Mouse (Mus musculus): ENCODE measurements around the gene Sftpa1. TPM values are rescaled to one million over a fixed set of nuclear protein-coding genes. Genes with fewer than 3 reads are reported as not detected.
A peak's percentile ranks its signal among the peaks of the same experiment; 100 is the strongest.

The Sftpa1 gene
- under 1 TPM in 1 of 4 experiments, not detected in 3; 0.14 TPM for total RNA-seq (2022)

DNA sequence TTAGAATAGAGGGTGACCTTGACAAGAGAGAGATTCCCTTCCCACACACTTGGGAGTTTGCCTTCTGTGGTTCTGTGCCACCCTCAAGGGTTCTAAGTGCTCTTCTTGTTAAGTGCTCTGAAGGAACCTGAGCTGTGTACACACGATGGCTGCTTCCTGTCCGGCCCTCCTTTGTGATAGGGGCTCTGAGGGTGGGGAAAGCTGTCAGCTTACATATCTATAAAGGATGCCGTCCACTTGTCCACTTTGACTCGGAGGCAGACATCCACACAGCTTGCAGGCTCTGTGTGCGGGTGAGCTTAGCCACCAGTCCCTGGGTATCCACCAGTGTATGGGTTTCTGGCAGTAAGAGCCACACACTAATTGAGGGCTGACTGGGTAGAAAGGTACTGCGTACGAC is at the start of gene Sftpa1:
Gene Sftpa1 (plus strand): TSS at position 243 of the 400 bp plus-strand sequence.
- no peak for DNase-seq (ENCODE audit: low spot score)

GRCm38 (mm10) chr14:41082408-41082807 is 49.2 kb upstream of the Sftpa1 start:
- DNase-seq (ENCODE audit: low spot score) = no peak

DNA sequence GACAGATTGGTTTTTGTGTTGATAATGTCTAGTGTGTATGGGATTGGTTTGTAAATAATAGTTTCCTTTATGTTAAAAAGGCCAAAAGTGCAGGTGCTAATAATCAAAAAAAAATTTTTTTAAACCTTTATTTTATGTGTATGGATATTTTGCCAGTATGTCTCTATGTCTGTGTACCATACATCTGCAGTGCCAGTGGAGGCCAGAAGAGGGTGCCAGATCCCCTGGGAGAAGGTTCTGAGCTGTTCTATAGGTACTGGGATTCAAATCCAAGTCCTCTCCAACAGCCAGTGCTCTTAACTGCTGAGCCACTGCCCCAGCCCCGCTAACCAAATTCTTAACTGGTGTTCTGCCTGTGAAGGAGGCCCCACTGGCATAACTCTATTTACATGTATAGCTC is 44.1 kb upstream of the Sftpa1 start:
- no peak for DNase-seq (ENCODE audit: low spot score)

DNA sequence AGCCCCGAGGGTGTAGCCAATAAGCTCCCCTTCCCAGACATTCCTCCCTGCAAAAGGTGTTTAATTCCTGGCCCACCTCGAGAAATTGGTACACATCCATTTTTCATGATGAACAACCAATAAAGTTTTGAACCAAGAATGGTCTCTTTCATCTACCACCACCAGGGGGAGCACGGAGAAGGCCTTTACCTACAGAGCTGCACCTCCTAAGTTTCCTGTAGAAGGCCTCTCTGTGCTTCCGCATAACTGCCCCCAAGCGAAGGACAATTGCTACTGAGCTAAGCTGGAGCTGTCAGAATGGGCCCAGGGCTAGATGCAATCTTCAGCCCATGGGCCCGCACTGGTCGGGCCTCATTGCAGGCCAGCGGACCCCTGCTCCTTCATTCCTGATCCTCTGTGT is 40.8 kb upstream of the Sftpa1 start:
- DNase-seq (ENCODE audit: low spot score) = no peak

DNA sequence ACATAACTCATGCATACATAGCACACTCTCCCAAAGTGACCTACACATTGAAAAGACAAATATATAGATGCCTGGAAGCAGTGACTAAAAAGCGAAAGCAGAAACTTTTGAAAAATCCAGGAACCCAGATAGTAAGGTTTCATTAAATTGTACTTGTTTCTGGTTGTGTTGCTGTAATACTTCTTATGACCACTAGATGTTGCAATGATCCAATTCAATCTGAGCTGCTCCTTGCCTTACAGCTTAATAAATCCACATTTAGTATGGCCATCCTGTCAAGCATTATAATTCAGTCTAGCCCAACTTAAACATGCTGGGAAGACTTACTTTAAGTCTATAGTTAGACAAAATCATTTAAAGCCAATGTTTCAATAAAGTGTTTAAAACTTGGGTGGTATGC is 37.5 kb upstream of the Sftpa1 start:
- no peak for DNase-seq (ENCODE audit: low spot score)

DNA sequence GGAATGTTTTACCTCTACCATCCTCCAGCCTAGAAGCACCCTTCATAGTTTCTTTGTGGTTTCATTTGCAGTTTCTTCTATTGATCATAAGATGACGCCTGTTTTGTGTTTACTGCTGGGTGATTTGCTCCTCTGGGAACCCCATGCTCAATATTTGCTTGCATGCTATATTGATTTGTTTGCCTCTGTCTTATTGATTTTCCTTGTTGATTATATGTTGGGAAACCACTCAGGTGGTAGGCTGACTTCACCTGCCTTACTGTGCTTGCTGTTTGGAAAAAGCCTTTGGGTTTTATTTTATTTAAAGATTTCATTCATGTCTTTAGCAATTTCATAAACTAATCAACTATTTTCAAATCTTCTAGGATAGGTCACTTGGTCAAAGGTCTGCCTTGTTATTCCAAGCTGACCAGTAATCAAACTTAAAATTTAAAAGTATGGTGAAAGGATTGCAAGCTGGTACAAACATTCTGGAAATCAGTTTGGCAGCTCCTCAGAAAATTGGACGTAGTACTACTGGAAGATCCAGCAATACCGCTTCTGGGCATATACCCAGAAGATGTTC is 35.2 kb upstream of the Sftpa1 start:
- no peak for DNase-seq (ENCODE audit: low spot score)

DNA sequence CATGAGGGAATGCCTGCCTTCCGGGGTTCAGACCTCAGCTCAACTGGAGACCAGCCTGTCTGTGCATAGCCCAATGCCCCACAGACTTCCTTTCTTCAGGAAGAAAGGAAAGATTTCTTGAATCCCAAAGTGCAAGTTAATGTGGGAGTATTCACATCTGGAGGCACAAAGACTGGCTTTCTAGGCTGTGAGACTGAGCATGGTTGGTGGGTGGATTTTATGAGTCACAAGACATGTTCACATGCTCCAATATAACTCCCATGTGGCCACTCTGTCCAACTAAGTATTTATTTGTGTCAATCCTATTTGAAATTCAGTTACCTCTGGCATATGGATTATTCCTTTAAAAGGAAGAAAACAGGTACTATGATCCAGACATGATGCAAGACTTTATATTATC is 32.9 kb upstream of the Sftpa1 start:
- DNase-seq (ENCODE audit: low spot score) = no peak

- no peak for DNase-seq (ENCODE audit: low spot score)
Observed at GRCm38 (mm10) chr14:41100712-41101111, 30.9 kb upstream of the Sftpa1 start.

- no peak for DNase-seq (ENCODE audit: low spot score)
Observed at GRCm38 (mm10) chr14:41101242-41101641, 30.3 kb upstream of the Sftpa1 start.

DNA sequence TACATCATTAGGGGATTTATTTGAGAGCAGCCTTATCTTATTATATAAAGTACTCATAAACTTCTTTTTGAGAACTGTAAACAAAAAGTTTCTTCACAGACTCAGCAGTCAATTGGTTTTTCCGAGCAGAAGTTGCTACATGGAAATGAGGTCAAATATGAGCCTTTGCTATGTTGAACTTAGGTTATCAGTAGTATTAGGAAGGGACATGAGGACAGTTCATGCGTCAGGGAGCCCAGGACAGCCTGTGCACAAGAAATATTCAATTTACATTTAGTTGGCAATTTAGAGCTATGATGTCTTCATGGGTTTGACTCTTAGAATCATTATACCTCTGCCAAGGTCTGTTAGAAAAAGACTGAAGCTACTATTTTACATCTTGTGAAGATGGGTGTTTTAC is 29.3 kb upstream of the Sftpa1 start:
- DNase-seq (ENCODE audit: low spot score) = no peak

DNA sequence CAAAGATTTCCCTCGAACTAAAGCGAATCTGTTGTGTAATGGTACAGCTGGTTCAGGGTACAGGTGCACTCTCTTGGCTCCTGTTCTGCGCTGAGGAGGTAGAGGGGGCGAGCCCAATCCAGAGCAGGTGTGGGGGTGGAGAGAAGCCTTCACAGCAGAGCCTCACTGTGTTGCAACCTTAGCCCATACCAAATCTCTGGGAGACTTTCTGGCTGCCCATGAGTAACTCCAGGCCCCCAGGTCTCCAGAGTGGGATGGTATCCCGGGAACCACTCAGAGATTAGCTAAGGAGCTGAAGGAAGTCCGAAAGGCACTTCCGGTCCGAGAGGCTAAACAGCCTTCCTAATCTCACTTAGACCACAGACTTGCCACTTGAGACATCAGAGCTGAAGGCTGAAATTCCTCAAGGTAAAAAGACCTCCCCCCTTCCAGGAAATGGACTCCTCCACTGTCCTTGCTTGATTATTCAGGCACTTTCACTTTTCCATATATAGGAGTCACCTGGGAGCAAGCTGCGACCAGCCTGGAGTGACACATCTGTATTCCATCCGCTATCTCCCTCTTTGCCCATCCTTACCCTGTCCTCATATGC is 26.6 kb upstream of the Sftpa1 start, which contains the start of gene Mat1a:
Gene Mat1a (plus strand): TSS at position 183 of the 592 bp plus-strand sequence.
- no peak for DNase-seq (ENCODE audit: low spot score)

- no peak for DNase-seq (ENCODE audit: low spot score)
Observed at GRCm38 (mm10) chr14:41111031-41111668, 20.4 kb upstream of the Sftpa1 start.

- DNase-seq (ENCODE audit: low spot score) = no peak
Observed at GRCm38 (mm10) chr14:41112944-41113343, 18.6 kb upstream of the Sftpa1 start.

GRCm38 (mm10) chr14:41116271-41116670 is 15.3 kb upstream of the Sftpa1 start:
- DNase-seq (ENCODE audit: low spot score) = no peak

DNA sequence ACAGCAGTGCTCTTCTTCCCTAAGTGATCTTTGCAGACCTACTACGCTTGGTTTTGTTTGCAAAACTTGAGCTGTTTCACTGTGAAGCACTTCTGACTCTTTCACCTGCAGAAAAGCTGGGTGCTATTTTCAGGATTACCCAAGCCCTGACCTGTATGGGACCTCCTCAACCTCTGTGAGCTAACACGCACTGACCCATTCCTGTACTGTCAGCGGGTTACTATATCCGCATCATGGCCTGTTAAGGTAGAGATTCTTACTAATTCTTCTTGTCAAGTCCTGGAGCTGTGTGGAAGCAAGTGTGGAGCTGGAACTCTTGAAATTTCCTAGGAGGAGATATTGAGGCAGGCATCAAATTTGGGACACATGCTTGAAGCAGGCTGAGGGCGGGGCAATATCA is 6.9 kb upstream of the Sftpa1 start:
- no peak for DNase-seq (ENCODE audit: low spot score)

GRCm38 (mm10) chr14:41127997-41128396 is 3.6 kb upstream of the Sftpa1 start:
- DNase-seq (ENCODE audit: low spot score) = peak; percentile 3

DNA sequence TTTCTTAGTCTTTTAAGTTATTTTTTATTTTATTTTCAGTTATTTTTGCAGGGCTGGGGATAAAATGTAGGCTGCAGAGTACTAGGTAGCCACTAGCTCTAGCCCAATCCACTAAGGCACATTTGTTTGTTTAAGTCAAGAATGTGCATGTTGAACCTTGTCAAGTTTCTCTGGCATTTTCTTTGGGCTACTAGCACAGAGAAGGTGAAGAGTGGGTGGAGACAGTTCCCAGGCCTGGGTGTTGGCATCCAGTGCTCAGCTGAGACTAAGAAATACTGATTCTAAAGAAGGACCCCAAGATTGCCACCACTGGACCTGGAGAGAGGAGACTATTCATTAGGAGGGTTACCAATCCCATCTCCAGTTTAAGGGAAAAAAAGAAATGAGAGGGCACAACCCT is 5.4 kb downstream of the Sftpa1 start:
- DNase-seq (ENCODE audit: low spot score) = no peak

DNA sequence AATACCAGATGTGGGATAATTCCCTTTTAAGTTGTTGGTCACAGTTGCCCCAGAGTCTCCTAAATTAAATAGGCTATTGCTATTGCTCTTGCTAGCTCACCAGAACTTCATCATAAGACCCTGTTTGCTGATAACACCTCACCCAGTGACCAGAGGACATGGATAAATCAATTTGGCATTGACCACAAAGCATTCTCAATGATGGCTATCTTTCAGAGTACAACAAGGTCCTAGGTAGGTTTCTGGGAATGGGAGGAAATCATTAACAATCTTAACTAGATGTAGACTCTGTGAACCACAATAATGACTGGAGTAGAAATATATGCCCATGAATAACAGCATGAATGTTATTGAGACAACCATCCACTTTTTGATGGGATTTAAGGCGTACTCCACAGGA is 9.1 kb downstream of the Sftpa1 start:
- no peak for DNase-seq (ENCODE audit: low spot score)

- DNase-seq (ENCODE audit: low spot score) = no peak
Observed at GRCm38 (mm10) chr14:41146035-41146434, 14.5 kb downstream of the Sftpa1 start.

GRCm38 (mm10) chr14:41146922-41147321 is 15.3 kb downstream of the Sftpa1 start:
- DNase-seq (ENCODE audit: low spot score) = no peak

GRCm38 (mm10) chr14:41147356-41147755 is 15.8 kb downstream of the Sftpa1 start:
- no peak for DNase-seq (ENCODE audit: low spot score)

GRCm38 (mm10) chr14:41151220-41151898 is 19.8 kb downstream of the Sftpa1 start, which contains the start of gene Mbl1:
TSS of gene Mbl1 (plus strand) at chr14:41151458.
- DNase-seq (ENCODE audit: low spot score) = no peak

- no peak for DNase-seq (ENCODE audit: low spot score)
Observed at GRCm38 (mm10) chr14:41160076-41160475, 28.5 kb downstream of the Sftpa1 start.

All from heart, adult 8-10 months (tissue).